Mouse (Mus musculus) spleen, adult 10 weeks (tissue): ENCODE data around the gene Gpt2. TPM values are rescaled to one million over a fixed set of nuclear protein-coding genes. Genes with fewer than 3 reads are reported as not detected.

Experiments used
- polyA plus RNA-seq: library from polyadenylated mRNA; stranded (reverse); fragments of 350-450 nt; fragmentation: Illumina TruSeq; extraction: RNeasy Lipid Tissue Mini Kit (QIAGEN cat#74804); gene quantifications from one replicate; pipeline ENCODE4 v1.2.3, GENCODE M21; 2015; ENCODE audit warnings: low replicate concordance; ENCODE audit not compliant: insufficient read depth

Gene Gpt2
- polyA plus RNA-seq = 2.3 TPM

DNA sequence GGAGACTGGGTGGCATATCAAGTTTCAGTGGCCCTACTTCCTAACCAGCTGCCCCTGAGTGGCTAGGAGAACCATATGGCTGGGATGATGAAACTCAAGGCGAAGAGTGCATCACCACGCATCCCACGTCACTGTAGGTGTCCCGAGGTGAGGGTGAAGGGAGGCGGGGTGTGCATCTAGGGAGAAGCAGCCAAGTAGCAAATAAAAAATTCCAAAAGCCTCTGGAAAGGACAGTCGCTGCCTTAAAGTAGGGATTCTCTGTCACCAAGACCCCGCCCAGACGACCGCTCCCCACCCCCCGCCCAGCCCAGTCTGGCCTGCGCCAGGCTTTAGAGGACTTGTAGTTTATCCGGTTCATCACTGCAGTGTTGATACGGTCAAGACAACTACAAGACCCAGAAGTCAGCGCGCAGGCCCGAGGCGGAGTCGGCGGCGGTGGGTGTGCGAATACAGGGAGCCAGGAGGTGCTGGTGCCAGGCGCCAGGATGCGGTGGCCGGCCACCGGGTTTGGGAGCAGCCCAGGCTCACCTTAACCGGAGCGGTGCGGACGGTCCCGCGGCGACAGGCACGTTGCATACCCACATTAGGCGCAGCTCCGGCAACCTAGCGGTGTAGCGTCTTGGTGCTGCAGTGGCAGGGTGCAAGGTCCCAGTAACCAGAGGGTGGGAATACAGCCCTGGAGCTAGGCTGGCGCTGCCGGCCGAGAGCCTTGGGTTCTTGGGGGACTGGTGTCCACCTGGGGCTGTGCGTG is at the start of gene Gpt2:
TSS of gene Gpt2 (plus strand) at position 452 of the 751 bp plus-strand sequence.

DNA sequence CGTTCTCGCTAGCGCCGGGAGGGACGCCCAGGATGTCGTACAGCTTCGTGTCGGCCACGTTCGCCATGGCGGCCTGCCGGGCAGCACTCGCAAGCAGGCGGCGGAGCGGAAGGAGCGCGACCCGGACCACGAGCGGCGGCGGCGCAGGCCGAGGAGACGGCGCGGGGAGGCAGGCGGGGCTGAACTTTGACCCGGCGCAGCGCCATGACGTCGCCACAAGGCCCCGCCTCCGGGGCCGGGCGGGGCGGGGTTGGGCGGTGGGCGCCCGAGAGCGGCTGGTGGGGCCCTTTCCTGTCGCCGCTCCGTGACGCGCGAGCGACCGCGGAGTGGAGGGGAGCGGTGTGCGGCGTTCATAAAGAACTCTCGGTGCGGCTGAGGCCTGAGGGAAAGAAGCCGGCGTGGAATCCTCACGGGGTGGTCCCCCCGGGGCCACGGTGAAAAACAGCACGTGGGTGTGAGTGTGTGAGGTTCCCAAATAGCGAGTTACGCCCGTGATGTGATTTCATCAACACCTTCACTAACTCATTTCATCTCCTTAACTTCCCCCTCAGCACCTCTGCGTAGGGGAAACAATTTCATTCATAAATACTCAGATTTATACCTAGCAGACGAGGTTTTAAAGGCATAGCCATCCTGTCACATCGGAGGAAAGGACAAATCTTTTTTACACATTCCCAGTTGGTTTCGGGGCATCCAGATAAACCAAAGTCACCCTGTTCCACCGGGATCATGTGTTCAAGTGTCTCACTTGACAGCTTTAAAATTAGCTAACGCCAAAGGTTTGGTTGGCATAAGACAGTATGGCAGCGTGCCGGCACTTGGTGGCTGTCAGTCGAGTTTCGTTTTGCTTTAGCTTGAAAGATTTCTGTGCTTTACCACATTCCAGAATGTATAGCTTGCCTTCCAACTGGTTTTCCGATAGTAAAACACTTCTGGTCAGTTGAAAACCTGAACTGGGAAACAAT is 63.1 kb downstream of the Gpt2 start, which contains the start of gene Dnaja2:
TSS of gene Dnaja2 (minus strand) at position 164 of the 965 bp plus-strand sequence.

Other genes starting within 250 kb of the Gpt2 start
- gene Orc6, start 192.9 kb upstream of the Gpt2 start, polyA plus RNA-seq = 47.6 TPM
- 108 TPM for gene Vps35, start 192.8 kb upstream of the Gpt2 start, polyA plus RNA-seq
- 15.2 TPM for gene Mylk3, start 106.2 kb upstream of the Gpt2 start, polyA plus RNA-seq
- 20.0 TPM for gene 4921524J17Rik, start 59.7 kb upstream of the Gpt2 start, polyA plus RNA-seq
- gene Dnaja2, start 62.8 kb downstream of the Gpt2 start, polyA plus RNA-seq = 160 TPM
- 3.8 TPM for gene Neto2, start 208.3 kb downstream of the Gpt2 start, polyA plus RNA-seq